Mouse (Mus musculus) liver, adult 2 months (tissue): ENCODE measurements around the gene Anapc11. TPM values are rescaled to one million over a fixed set of nuclear protein-coding genes. Genes with fewer than 3 reads are reported as not detected.
A peak's percentile ranks its signal among the peaks of the same experiment; 100 is the strongest.

ENCODE experiments used
- DNase-seq: peaks from one replicate; pipeline ENCODE4 v3.0.0-alpha.2; 2011; ENCODE audit warnings: low read depth, low spot score; ENCODE audit errors: extremely low read depth
- H3K27ac ChIP-seq: fragments of 200-500 bp; replicated peaks from 2 replicates; pipeline ENCODE4 v1.5.1; 2012; ENCODE audit warnings: low read depth, mild to moderate bottlenecking, control low read depth, inconsistent platforms, low read length; ENCODE audit not compliant: insufficient read depth
- H3K27me3 ChIP-seq: fragments of 200-500 bp; 2 replicates; pipeline ENCODE4 v1.6.1; 2012; ENCODE audit warnings: mild to moderate bottlenecking, moderate library complexity, low read length, inconsistent platforms; ENCODE audit not compliant: control insufficient read depth, insufficient read depth
- H3K36me3 ChIP-seq: fragments of 200-500 bp; 2 replicates; pipeline ENCODE4 v1.6.1; 2012; ENCODE audit warnings: low read length, inconsistent platforms; ENCODE audit not compliant: control insufficient read depth, insufficient read depth
- H3K4me1 ChIP-seq: fragments of 200-500 bp; 2 replicates; pipeline ENCODE4 v1.6.1; 2011; ENCODE audit warnings: low read length; ENCODE audit not compliant: control insufficient read depth, insufficient read depth
- H3K4me3 ChIP-seq: fragments of 200-500 bp; 2 replicates; pipeline ENCODE4 v1.5.1; 2011; ENCODE audit warnings: low read depth, mild to moderate bottlenecking, control low read depth, low read length, moderate library complexity; ENCODE audit not compliant: insufficient read depth
- H3K79me2 ChIP-seq: fragments of 200-500 bp; 2 replicates; pipeline ENCODE4 v1.6.1; 2012; ENCODE audit warnings: inconsistent platforms, mild to moderate bottlenecking, low read length, moderate library complexity; ENCODE audit not compliant: control insufficient read depth, insufficient read depth
- H3K9ac ChIP-seq: fragments of 200-500 bp; 2 replicates; pipeline ENCODE4 v1.6.1; 2012; ENCODE audit warnings: low read depth, mild to moderate bottlenecking, control low read depth, inconsistent platforms, low read length
- CTCF ChIP-seq: fragments of 200-500 bp; IDR thresholded peaks from 2 replicates; pipeline ENCODE4 v1.5.1; 2011; ENCODE audit warnings: low read depth, low read length, control low read depth
- POLR2A ChIP-seq: fragments of 200-500 bp; IDR thresholded peaks from 2 replicates; pipeline ENCODE4 v1.6.1; 2011; ENCODE audit warnings: low read length, control low read depth; ENCODE audit not compliant: insufficient read depth; ENCODE audit errors: extremely low read depth
- WGBS: fragments of 180-500 bp; shearing (Covaris S2); methylation state at CpG from one replicate; pipeline ENCODE4 v1.1.7; 2018; 5-methylcytosine and 5-hydroxymethylcytosine counted together
- polyA plus RNA-seq: library from polyadenylated mRNA; depleted of rRNA; stranded (reverse); fragments of >200 nt; gene quantifications from 2 replicates; pipeline ENCODE4 v1.2.3, GENCODE M21; 2012; rRNA removed
- total RNA-seq: library from RNA; depleted of rRNA; stranded (reverse); fragments of >200 nt; gene quantifications from 2 replicates; pipeline ENCODE4 v1.2.3, GENCODE M21; 2014; rRNA removed

Gene Anapc11
- total and polyA plus RNA-seq, 2 experiments = 8.9 to 57.0 TPM

- peak; percentile 45 for DNase-seq
- Histone ChIP-seq H3K4me1 (no peaks in the 10 kb centered on the region), H3K27me3 (no peaks in the 10 kb centered on the region), H3K27ac (no peak overlapping the region), H3K4me3 (no peak overlapping the region), H3K36me3 (no peaks in the 10 kb centered on the region; the same call in 1 of the 2 replicates), H3K9ac (no peak overlapping the region), H3K79me2 (no peaks in the 10 kb centered on the region)
- 74% methylated on average over 3 of the region's 3 CpGs for WGBS
- TF ChIP-seq CTCF (peak; percentile 51; the same call in 1 of the 2 replicates), POLR2A (no peak)
Observed at GRCm38 (mm10) chr11:120651872-120652271, 53.7 kb downstream of the Anapc11 start.

GRCm38 (mm10) chr11:120654741-120655140 is 56.5 kb downstream of the Anapc11 start:
- WGBS = 72% methylated on average over 3 of the region's 3 CpGs
- H3K36me3 ChIP-seq = no peaks in the 10 kb centered on the region; the same call in 1 of the 2 replicates
- no peaks in the 10 kb centered on the region for H3K4me1 ChIP-seq
- TF ChIP-seq POLR2A (no peak), CTCF (no peak)
- H3K4me3 ChIP-seq = no peak overlapping the region
- H3K27me3 ChIP-seq = no peaks in the 10 kb centered on the region
- no peaks in the 10 kb centered on the region for H3K79me2 ChIP-seq
- H3K9ac ChIP-seq = no peak overlapping the region
- DNase-seq = peak; percentile 55
- no peak overlapping the region for H3K27ac ChIP-seq

- H3K9ac ChIP-seq = no peak overlapping the region
- H3K79me2 ChIP-seq = no peaks in the 10 kb centered on the region
- no peak overlapping the region for H3K27ac ChIP-seq
- no peak for TF ChIP-seq CTCF
- TF ChIP-seq POLR2A = no peak
- 29% methylated on average over 4 of the region's 4 CpGs for WGBS
- no peaks in the 10 kb centered on the region; the same call in 1 of the 2 replicates for H3K36me3 ChIP-seq
- H3K27me3 ChIP-seq = no peaks in the 10 kb centered on the region
- peak; percentile 49 for DNase-seq
- H3K4me1 ChIP-seq = 0 out of 2 replicates have a peak, but pooled peaks cover 3% of the 10 kb centered on the region
- H3K4me3 ChIP-seq = no peak overlapping the region
Observed at GRCm38 (mm10) chr11:120657301-120657700, 59.1 kb downstream of the Anapc11 start.

Other genes with a start within 250 kb of the Anapc11 start
Only the 30 nearest of the 35 such genes appear.
- gene Nploc4, start 160.7 kb upstream of the Anapc11 start, total RNA-seq = 24.6 and 37.9 TPM in 2 replicates
- 51.5 and 58.9 TPM in 2 replicates for gene Nploc4, start 160.7 kb upstream of the Anapc11 start, polyA plus RNA-seq
- gene Tspan10, start 155.8 kb upstream of the Anapc11 start, total RNA-seq = not detected in 2 replicates
- 0.05 TPM in 2 replicates for gene Tspan10, start 155.8 kb upstream of the Anapc11 start, polyA plus RNA-seq
- gene Pde6g, start 144.9 kb upstream of the Anapc11 start, total RNA-seq = 0.46 and 0.81 TPM in 2 replicates
- 0.98 and 1.8 TPM in 2 replicates for gene Pde6g, start 144.9 kb upstream of the Anapc11 start, polyA plus RNA-seq
- gene Oxld1, start 140.4 kb upstream of the Anapc11 start, total RNA-seq = 20.7 and 28.9 TPM in 2 replicates
- gene Oxld1, start 140.4 kb upstream of the Anapc11 start, polyA plus RNA-seq = 29.2 and 32.6 TPM in 2 replicates
- gene Ccdc137, start 140.3 kb upstream of the Anapc11 start, total RNA-seq = 4.6 and 5.7 TPM in 2 replicates
- 5.8 and 8.7 TPM in 2 replicates for gene Ccdc137, start 140.3 kb upstream of the Anapc11 start, polyA plus RNA-seq
- gene Arl16, start 130.8 kb upstream of the Anapc11 start, total RNA-seq = 9.5 and 9.6 TPM in 2 replicates
- gene Arl16, start 130.8 kb upstream of the Anapc11 start, polyA plus RNA-seq = 12.2 and 14.8 TPM in 2 replicates
- 43.6 and 46.6 TPM in 2 replicates for gene Mrpl12, start 113.8 kb upstream of the Anapc11 start, total RNA-seq
- 221 and 232 TPM in 2 replicates for gene Mrpl12, start 113.8 kb upstream of the Anapc11 start, polyA plus RNA-seq
- 121 and 135 TPM in 2 replicates for gene Slc25a10, start 106.6 kb upstream of the Anapc11 start, total RNA-seq
- gene Slc25a10, start 106.6 kb upstream of the Anapc11 start, polyA plus RNA-seq = 445 and 478 TPM in 2 replicates
- gene Gcgr, start 67.7 kb upstream of the Anapc11 start, total RNA-seq = 135 and 143 TPM in 2 replicates
- 542 and 561 TPM in 2 replicates for gene Gcgr, start 67.7 kb upstream of the Anapc11 start, polyA plus RNA-seq
- 11.7 and 13.6 TPM in 2 replicates for gene Mcrip1, start 48.7 kb upstream of the Anapc11 start, total RNA-seq
- gene Mcrip1, start 48.7 kb upstream of the Anapc11 start, polyA plus RNA-seq = 36.8 and 44.4 TPM in 2 replicates
- gene Ppp1r27, start 47.3 kb upstream of the Anapc11 start, total RNA-seq = 0.28 TPM in 1 of 2 replicates, not detected in the other
- not detected in 2 replicates for gene Ppp1r27, start 47.3 kb upstream of the Anapc11 start, polyA plus RNA-seq
- gene P4hb, start 25.2 kb upstream of the Anapc11 start, total RNA-seq = 933 and 951 TPM in 2 replicates
- 683 and 737 TPM in 2 replicates for gene P4hb, start 25.2 kb upstream of the Anapc11 start, polyA plus RNA-seq
- gene Arhgdia, start 16.8 kb upstream of the Anapc11 start, total RNA-seq = 14.9 and 22.3 TPM in 2 replicates
- gene Arhgdia, start 16.8 kb upstream of the Anapc11 start, polyA plus RNA-seq = 142 and 188 TPM in 2 replicates
- 33.8 and 34.5 TPM in 2 replicates for gene Alyref, start 56 bp upstream of the Anapc11 start, total RNA-seq
- 12.6 and 12.9 TPM in 2 replicates for gene Alyref, start 56 bp upstream of the Anapc11 start, polyA plus RNA-seq
- not detected in 2 replicates for gene Npb, start 10.1 kb downstream of the Anapc11 start, total RNA-seq
- gene Npb, start 10.1 kb downstream of the Anapc11 start, polyA plus RNA-seq = 2.0 and 2.7 TPM in 2 replicates
- gene Pcyt2, start 19.5 kb downstream of the Anapc11 start, total RNA-seq = 494 and 540 TPM in 2 replicates
- 1,294 and 1,652 TPM in 2 replicates for gene Pcyt2, start 19.5 kb downstream of the Anapc11 start, polyA plus RNA-seq
- gene Sirt7, start 26.8 kb downstream of the Anapc11 start, total RNA-seq = 31.1 and 36.3 TPM in 2 replicates
- gene Sirt7, start 26.8 kb downstream of the Anapc11 start, polyA plus RNA-seq = 69.7 and 72.1 TPM in 2 replicates
- gene Mafg, start 35.2 kb downstream of the Anapc11 start, total RNA-seq = 41.9 and 44.2 TPM in 2 replicates
- gene Mafg, start 35.2 kb downstream of the Anapc11 start, polyA plus RNA-seq = 60.5 and 64.2 TPM in 2 replicates
- gene Pycr1, start 45.3 kb downstream of the Anapc11 start, total RNA-seq = 0.47 and 2.6 TPM in 2 replicates
- 0.25 and 0.61 TPM in 2 replicates for gene Pycr1, start 45.3 kb downstream of the Anapc11 start, polyA plus RNA-seq
- not detected in 2 replicates for gene Myadml2, start 49.7 kb downstream of the Anapc11 start, total RNA-seq
- not detected in 2 replicates for gene Myadml2, start 49.7 kb downstream of the Anapc11 start, polyA plus RNA-seq
- 29.8 and 34.9 TPM in 2 replicates for gene Notum, start 62.8 kb downstream of the Anapc11 start, total RNA-seq
- 56.0 and 61.6 TPM in 2 replicates for gene Notum, start 62.8 kb downstream of the Anapc11 start, polyA plus RNA-seq
- gene Aspscr1, start 74.6 kb downstream of the Anapc11 start, total RNA-seq = 49.3 and 56.6 TPM in 2 replicates
- gene Aspscr1, start 74.6 kb downstream of the Anapc11 start, polyA plus RNA-seq = 131 and 142 TPM in 2 replicates
- 20.3 and 20.5 TPM in 2 replicates for gene Cenpx, start 115.3 kb downstream of the Anapc11 start, total RNA-seq
- 63.4 and 74.6 TPM in 2 replicates for gene Cenpx, start 115.3 kb downstream of the Anapc11 start, polyA plus RNA-seq
- gene Lrrc45, start 115.5 kb downstream of the Anapc11 start, total RNA-seq = 4.4 and 5.1 TPM in 2 replicates
- gene Lrrc45, start 115.5 kb downstream of the Anapc11 start, polyA plus RNA-seq = 7.4 and 9.8 TPM in 2 replicates
- 0.20 and 0.55 TPM in 2 replicates for gene Rac3, start 123.0 kb downstream of the Anapc11 start, total RNA-seq
- gene Rac3, start 123.0 kb downstream of the Anapc11 start, polyA plus RNA-seq = 0.72 and 1.1 TPM in 2 replicates
- 215 and 230 TPM in 2 replicates for gene Dcxr, start 128.9 kb downstream of the Anapc11 start, total RNA-seq
- 512 and 554 TPM in 2 replicates for gene Dcxr, start 128.9 kb downstream of the Anapc11 start, polyA plus RNA-seq
- not detected in 2 replicates for gene Cbr2, start 133.7 kb downstream of the Anapc11 start, total RNA-seq
- 0.28 and 0.86 TPM in 2 replicates for gene Cbr2, start 133.7 kb downstream of the Anapc11 start, polyA plus RNA-seq
- gene Hmga1b, start 164.4 kb downstream of the Anapc11 start, total RNA-seq = 0.54 and 0.55 TPM in 2 replicates
- 0.07 and 0.12 TPM in 2 replicates for gene Hmga1b, start 164.4 kb downstream of the Anapc11 start, polyA plus RNA-seq
- gene Rfng, start 185.8 kb downstream of the Anapc11 start, total RNA-seq = 3.1 and 5.7 TPM in 2 replicates
- gene Rfng, start 185.8 kb downstream of the Anapc11 start, polyA plus RNA-seq = 25.1 and 28.3 TPM in 2 replicates
- 81.9 and 89.7 TPM in 2 replicates for gene Gps1, start 185.9 kb downstream of the Anapc11 start, total RNA-seq
- 97.9 and 99.5 TPM in 2 replicates for gene Gps1, start 185.9 kb downstream of the Anapc11 start, polyA plus RNA-seq